Comparison of ENCODE assay signal across 9 mouse cellular contexts in the genomic region with DNA sequence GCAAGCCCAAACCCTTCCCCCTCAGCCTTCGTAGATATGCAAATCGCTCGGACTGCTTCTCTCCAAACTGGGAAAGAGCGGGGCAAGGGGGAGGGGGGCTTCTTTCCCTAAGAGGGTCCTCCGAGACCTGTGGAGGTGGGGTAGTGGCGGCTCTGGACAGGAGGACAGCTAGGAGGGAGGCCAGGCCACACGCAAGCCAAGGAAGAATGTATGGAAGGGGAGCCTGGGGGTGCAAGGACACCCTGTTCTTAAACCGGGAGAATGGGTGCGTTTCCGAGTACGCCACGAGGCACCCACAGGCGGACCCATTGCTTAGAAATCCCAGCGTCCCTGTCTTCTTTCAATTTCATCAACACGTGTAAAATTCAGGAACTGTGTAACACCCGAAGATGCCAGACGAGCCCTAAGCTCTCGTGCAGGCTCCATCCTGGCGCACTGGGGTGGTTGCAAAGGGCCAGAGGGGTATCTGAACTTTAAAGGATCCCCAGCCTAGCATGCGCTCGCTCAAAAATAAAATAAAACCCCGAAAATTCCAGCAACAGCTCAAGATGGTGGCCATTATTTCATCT. TPM values are rescaled to one million over a fixed set of nuclear protein-coding genes. Genes with fewer than 3 reads are reported as not detected.
DNase-seq lines count a peak whose midpoint lies in the region; ATAC-seq and TF ChIP-seq lines count a peak whose summit lies in the region.
"Had no signal": no experiment of that assay in that cellular context is flagged by ENCODE, and none has a peak within 500 bp of the region (broad histone marks: within the 10 kb centered on the region; RNA-seq: fewer than 3 reads in every experiment).

No protein-coding gene starts in this region.

- peak overlapping the region; percentile 62 for H3K9ac ChIP-seq in liver, adult 2 months (ENCODE audit: low read depth, low read length)
- peak overlapping the region; percentile 84; the same call in 1 of the 2 replicates for H3K9ac ChIP-seq in forebrain, embryonic 13.5 days
- no peak overlapping the region; the same call in 1 of the 2 replicates for H3K9ac ChIP-seq in hindbrain, postnatal 0 days (replicated peaks; ENCODE audit: low read length)
- no peak overlapping the region for H3K9ac ChIP-seq in lung, postnatal 0 days (replicated peaks; ENCODE audit: low read depth)

- no peaks in the 10 kb centered on the region for H3K36me3 ChIP-seq in liver, adult 2 months (ENCODE audit: control insufficient read depth, insufficient read depth, low read length)
- H3K36me3 ChIP-seq in forebrain, embryonic 13.5 days (ENCODE audit: poor library complexity, severe bottlenecking), result peaks cover 19% of the 10 kb centered on the region
- peaks cover under 1% of the 10 kb centered on the region; the same call in 1 of the 2 replicates for H3K36me3 ChIP-seq in hindbrain, postnatal 0 days (ENCODE audit: insufficient read depth, low read length)
- H3K36me3 ChIP-seq in lung, postnatal 0 days (ENCODE audit: insufficient read depth, low read length), result no peaks in the 10 kb centered on the region

- H3K27me3 ChIP-seq in liver, adult 2 months (ENCODE audit: control insufficient read depth, insufficient read depth, low read length), result no peaks in the 10 kb centered on the region
- peaks cover 44% of the 10 kb centered on the region for H3K27me3 ChIP-seq in forebrain, embryonic 13.5 days
- peaks cover 26% of the 10 kb centered on the region; the same call in 1 of the 2 replicates for H3K27me3 ChIP-seq in hindbrain, postnatal 0 days (ENCODE audit: insufficient read depth, low read length)
- H3K27me3 ChIP-seq in lung, postnatal 0 days (replicated peaks; ENCODE audit: insufficient read depth, low read length), result no peaks in the 10 kb centered on the region

- ATAC-seq in forebrain, embryonic 13.5 days, result no peak
- peak; percentile 39 for ATAC-seq in hindbrain, postnatal 0 days
- ATAC-seq in lung, postnatal 0 days, result no peak
- no peak for ATAC-seq in erythroblast, adult 5-6 weeks (replicated peaks; ENCODE audit: low FRiP score, poor library complexity, severe bottlenecking)

- H3K27ac ChIP-seq in liver, adult 2 months (replicated peaks; ENCODE audit: insufficient read depth, low read depth, low read length), result peak overlapping the region; percentile 47
- H3K27ac ChIP-seq in forebrain, embryonic 13.5 days, result peak overlapping the region; percentile 78
- peak overlapping the region; percentile 72 for H3K27ac ChIP-seq in hindbrain, postnatal 0 days
- H3K27ac ChIP-seq in lung, postnatal 0 days (ENCODE audit: low read length), result no peak overlapping the region

- no peak for TF ChIP-seq EP300 in lung, postnatal 0 days (IDR thresholded peaks at IDR 0.05)

- H3K79me2 ChIP-seq in liver, adult 2 months (ENCODE audit: control insufficient read depth, insufficient read depth, low read length), result no peaks in the 10 kb centered on the region

- peak overlapping the region; percentile 97 for H3K4me2 ChIP-seq in forebrain, embryonic 13.5 days
- H3K4me2 ChIP-seq in hindbrain, postnatal 0 days (ENCODE audit: low read depth, low read length), result peak overlapping the region; percentile 72
- peak overlapping the region; percentile 97 for H3K4me2 ChIP-seq in lung, postnatal 0 days (replicated peaks; ENCODE audit: low read depth, low read length)

- H3K9me3 ChIP-seq in forebrain, embryonic 13.5 days (replicated peaks), result no peaks in the 10 kb centered on the region
- no peaks in the 10 kb centered on the region for H3K9me3 ChIP-seq in hindbrain, postnatal 0 days (ENCODE audit: low read length)
- H3K9me3 ChIP-seq in lung, postnatal 0 days (ENCODE audit: low read length), result no peaks in the 10 kb centered on the region

- WGBS in liver, adult 2 months, result 1% methylated on average over 22 of the region's 22 CpGs
- WGBS in forebrain, embryonic 13.5 days, result under 1% methylated on average over 22 of the region's 22 CpGs
- under 1% methylated on average over 22 of the region's 22 CpGs for WGBS in hindbrain, postnatal 0 days
- WGBS in lung, postnatal 0 days, result 0% methylated on average over 21 of the region's 22 CpGs

- TF ChIP-seq POLR2A in liver, adult 2 months (IDR thresholded peaks at IDR 0.05; ENCODE audit: extremely low read depth, insufficient read depth, low read length), result no peak

- no peak for DNase-seq in liver, adult 2 months (ENCODE audit: extremely low read depth, low read depth, low spot score)
- DNase-seq in liver, result no peak
- DNase-seq in hindbrain, postnatal 0 days (ENCODE audit: low spot score), result peak; percentile 33
- DNase-seq in lung, postnatal 0 days (ENCODE audit: low spot score), result peak; percentile 23
- DNase-seq in testis, postnatal 14 days (ENCODE audit: low spot score), result peak; percentile 72
- no peak for DNase-seq in frontal cortex, adult 2 months (ENCODE audit: extremely low spot score in 1 of 2, low spot score in 1 of 2)

- peak overlapping the region; percentile 82 for H3K4me3 ChIP-seq in liver, adult 2 months (ENCODE audit: insufficient read depth, low read depth, low read length)
- H3K4me3 ChIP-seq in forebrain, embryonic 13.5 days, result peak overlapping the region; percentile 64
- peak overlapping the region; percentile 53 for H3K4me3 ChIP-seq in hindbrain, postnatal 0 days (ENCODE audit: low read length)
- H3K4me3 ChIP-seq in lung, postnatal 0 days (ENCODE audit: low read depth, low read length), result peak overlapping the region; percentile 62

- TF ChIP-seq CTCF in liver, adult 2 months (IDR thresholded peaks at IDR 0.05; ENCODE audit: low read depth, low read length), result no peak
- no peak; the same call in 1 of the 2 replicates for TF ChIP-seq CTCF in hindbrain, postnatal 0 days (IDR thresholded peaks at IDR 0.05; ENCODE audit: low read depth)
- 0 out of 2 replicates have a peak, but pooled peaks have one; percentile 8 for TF ChIP-seq CTCF in lung, postnatal 0 days (IDR thresholded peaks at IDR 0.05)

- H3K4me1 ChIP-seq in liver, adult 2 months (ENCODE audit: control insufficient read depth, insufficient read depth, low read length), result peaks cover 17% of the 10 kb centered on the region
- peaks cover 78% of the 10 kb centered on the region for H3K4me1 ChIP-seq in forebrain, embryonic 13.5 days
- peaks cover 36% of the 10 kb centered on the region for H3K4me1 ChIP-seq in hindbrain, postnatal 0 days (ENCODE audit: insufficient read depth, low read length)
- H3K4me1 ChIP-seq in lung, postnatal 0 days (ENCODE audit: insufficient read depth, low read depth, low read length), result peaks cover 23% of the 10 kb centered on the region

RNA-seq across cellular contexts. Expression of gene Ccnd1, which starts 0.4 kb away (rescaled TPM):
- 42.5 and 49.3 TPM in 2 replicates for total RNA-seq in liver, adult 2 months (2014; rRNA removed)
- polyA plus RNA-seq in liver, adult 2 months (2012; rRNA removed), result 36.4 and 55.0 TPM in 2 replicates
- 111 and 131 TPM in 2 replicates for polyA plus RNA-seq in forebrain, embryonic 13.5 days (2015; fragmentation: Nextera tagmentation; extraction: Ambion mirVana)
- 49.7 and 67.8 TPM in 2 replicates for total RNA-seq in hindbrain, postnatal 0 days (2014; rRNA removed)
- 37.6 and 42.8 TPM in 2 replicates for polyA plus RNA-seq in hindbrain, postnatal 0 days (2015; fragmentation: Nextera tagmentation; extraction: Ambion mirVana)
- polyA plus RNA-seq in lung, postnatal 0 days (2015; fragmentation: Nextera tagmentation; extraction: Ambion mirVana), result 68.4 and 75.5 TPM in 2 replicates
- polyA plus RNA-seq in frontal cortex, adult 2 months (2012; rRNA removed), result 29.8 and 36.6 TPM in 2 replicates
- total RNA-seq in erythroblast, adult 5-6 weeks (2015; ENCODE audit: low replicate concordance), result 1.2 and 1.5 TPM in 2 replicates
- total RNA-seq in erythroblast, adult 5-6 weeks (2017; ENCODE audit: low replicate concordance), result 0.51 and 2.0 TPM in 2 replicates

RNA-seq across cellular contexts. Expression of gene LTO1, which starts 25.2 kb away (rescaled TPM):
- 8.9 and 10.6 TPM in 2 replicates for total RNA-seq in liver, adult 2 months (2014; rRNA removed)
- polyA plus RNA-seq in liver, adult 2 months (2012; rRNA removed), result 10.1 and 11.2 TPM in 2 replicates
- 36.1 and 45.6 TPM in 2 replicates for polyA plus RNA-seq in forebrain, embryonic 13.5 days (2015; fragmentation: Nextera tagmentation; extraction: Ambion mirVana)
- total RNA-seq in hindbrain, postnatal 0 days (2014; rRNA removed), result 22.6 and 25.9 TPM in 2 replicates
- polyA plus RNA-seq in hindbrain, postnatal 0 days (2015; fragmentation: Nextera tagmentation; extraction: Ambion mirVana), result 19.3 and 22.4 TPM in 2 replicates
- 20.3 and 23.3 TPM in 2 replicates for polyA plus RNA-seq in lung, postnatal 0 days (2015; fragmentation: Nextera tagmentation; extraction: Ambion mirVana)
- 36.5 and 44.2 TPM in 2 replicates for polyA plus RNA-seq in frontal cortex, adult 2 months (2012; rRNA removed)
- 1.2 and 7.5 TPM in 2 replicates for total RNA-seq in erythroblast, adult 5-6 weeks (2015; ENCODE audit: low replicate concordance)
- 8.3 and 16.6 TPM in 2 replicates for total RNA-seq in erythroblast, adult 5-6 weeks (2017; ENCODE audit: low replicate concordance)

RNA-seq across cellular contexts. Expression of gene Fgf15, which starts 43.8 kb away (rescaled TPM):
- not detected in 2 replicates for total RNA-seq in liver, adult 2 months (2014; rRNA removed)
- not detected in 2 replicates for polyA plus RNA-seq in liver, adult 2 months (2012; rRNA removed)
- polyA plus RNA-seq in forebrain, embryonic 13.5 days (2015; fragmentation: Nextera tagmentation; extraction: Ambion mirVana), result 48.2 and 63.2 TPM in 2 replicates
- 9.9 and 11.3 TPM in 2 replicates for total RNA-seq in hindbrain, postnatal 0 days (2014; rRNA removed)
- polyA plus RNA-seq in hindbrain, postnatal 0 days (2015; fragmentation: Nextera tagmentation; extraction: Ambion mirVana), result 9.1 and 9.4 TPM in 2 replicates
- not detected in 2 replicates for polyA plus RNA-seq in lung, postnatal 0 days (2015; fragmentation: Nextera tagmentation; extraction: Ambion mirVana)
- not detected in 2 replicates for polyA plus RNA-seq in frontal cortex, adult 2 months (2012; rRNA removed)
- total RNA-seq in erythroblast, adult 5-6 weeks (2015; ENCODE audit: low replicate concordance), result not detected in 2 replicates
- total RNA-seq in erythroblast, adult 5-6 weeks (2017; ENCODE audit: low replicate concordance), result not detected in 2 replicates
- total RNA-seq: adrenal gland, postnatal 36 days had no signal

Comparison
In these comparisons a context has a peak if more than half of its experiments do, and no peak if none do; other contexts are left out.
1. DNase-seq: peak in hindbrain, postnatal 0 days (single experiment), lung, postnatal 0 days (single experiment) and testis, postnatal 14 days (single experiment); none in liver, adult 2 months (single experiment), liver (single experiment) and frontal cortex, adult 2 months (0 of 2).
2. H3K9ac ChIP-seq: peak in liver, adult 2 months (single experiment) and forebrain, embryonic 13.5 days (single experiment); none in hindbrain, postnatal 0 days (single experiment) and lung, postnatal 0 days (single experiment).
3. Peak in every context shown above with its lines, with median percentiles within 50 percentile points of each other: H3K4me3 ChIP-seq and H3K4me2 ChIP-seq.